Mouse (Mus musculus) MN1 (cell line): ENCODE measurements around the gene Pappa2.

Experiments
- DNase-seq: peaks from one replicate; pipeline ENCODE4 v3.0.0-alpha.2; 2016; ENCODE audit warnings: low spot score

Pappa2 gene

GRCm38 (mm10) chr1:158980390-158980789 is at the start of gene Pappa2:
Gene Pappa2 (minus strand): TSS chr1:158980490.
- DNase-seq = no peak

- no peak for DNase-seq
These were observed 48.8 kb upstream of the Pappa2 start for GRCm38 (mm10) chr1:159029106-159029505.

- no peak for DNase-seq
These were observed 34.8 kb upstream of the Pappa2 start for GRCm38 (mm10) chr1:159014940-159015660.

GRCm38 (mm10) chr1:158987042-158987441 is 6.8 kb upstream of the Pappa2 start:
- no peak for DNase-seq

GRCm38 (mm10) chr1:158962340-158962739 is 17.9 kb downstream of the Pappa2 start:
- DNase-seq = no peak

- no peak for DNase-seq
These were observed 19.3 kb downstream of the Pappa2 start for GRCm38 (mm10) chr1:158960984-158961383.

GRCm38 (mm10) chr1:158960549-158960948 is 19.7 kb downstream of the Pappa2 start:
- no peak for DNase-seq

GRCm38 (mm10) chr1:158956361-158956760 is 23.9 kb downstream of the Pappa2 start:
- DNase-seq = no peak

GRCm38 (mm10) chr1:158954785-158955184 is 25.5 kb downstream of the Pappa2 start:
- DNase-seq = no peak

- DNase-seq = peak; percentile 66
These were observed 26.6 kb downstream of the Pappa2 start for GRCm38 (mm10) chr1:158953479-158954207.

- no peak for DNase-seq
These were observed 31.2 kb downstream of the Pappa2 start for GRCm38 (mm10) chr1:158949041-158949440.

GRCm38 (mm10) chr1:158947981-158948735 is 32.1 kb downstream of the Pappa2 start:
- no peak for DNase-seq

- no peak for DNase-seq
These were observed 35.4 kb downstream of the Pappa2 start for GRCm38 (mm10) chr1:158944936-158945335.

GRCm38 (mm10) chr1:158942864-158943263 is 37.4 kb downstream of the Pappa2 start:
- DNase-seq = no peak

- no peak for DNase-seq
These were observed 39.3 kb downstream of the Pappa2 start for GRCm38 (mm10) chr1:158940966-158941365.

GRCm38 (mm10) chr1:158934447-158934846 is 45.8 kb downstream of the Pappa2 start:
- DNase-seq = no peak

- DNase-seq = no peak
These were observed 49.0 kb downstream of the Pappa2 start for GRCm38 (mm10) chr1:158931202-158931827.

GRCm38 (mm10) chr1:158929369-158929768 is 50.9 kb downstream of the Pappa2 start:
- DNase-seq = no peak

- no peak for DNase-seq
These were observed 59.8 kb downstream of the Pappa2 start for GRCm38 (mm10) chr1:158920451-158920850.

GRCm38 (mm10) chr1:158918890-158919289 is 61.4 kb downstream of the Pappa2 start:
- DNase-seq = no peak

GRCm38 (mm10) chr1:158917067-158917466 is 63.2 kb downstream of the Pappa2 start:
- no peak for DNase-seq

GRCm38 (mm10) chr1:158915592-158915991 is 64.7 kb downstream of the Pappa2 start:
- no peak for DNase-seq
